Mouse (Mus musculus) lung, postnatal 10 days (tissue): Measurements from ENCODE around the gene Hdac4.

Source experiments
- DNase-seq: peaks from one replicate; pipeline ENCODE4 v3.0.0; 2021

Hdac4 gene

DNA sequence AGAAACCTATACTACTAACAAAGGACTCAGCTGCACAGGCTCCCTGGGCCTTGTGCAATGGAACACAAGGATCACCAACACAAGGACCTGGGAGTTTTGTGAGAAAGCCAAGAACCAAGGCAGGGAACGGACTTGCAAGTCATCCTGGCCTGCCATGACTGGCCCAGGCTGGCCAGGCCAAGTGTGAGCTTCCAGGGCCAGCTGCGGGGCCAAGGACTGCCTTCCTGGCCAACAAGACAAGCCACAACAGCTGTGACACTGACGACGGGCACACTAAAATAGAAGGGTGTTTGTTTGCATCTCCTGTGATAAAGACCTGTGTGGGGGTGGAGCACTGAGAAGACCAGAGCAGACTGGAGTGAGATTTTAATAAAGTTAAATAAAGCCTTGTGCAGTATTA lies 96.0 kb downstream of the Hdac4 start:
- peak; percentile 59 for DNase-seq

DNA sequence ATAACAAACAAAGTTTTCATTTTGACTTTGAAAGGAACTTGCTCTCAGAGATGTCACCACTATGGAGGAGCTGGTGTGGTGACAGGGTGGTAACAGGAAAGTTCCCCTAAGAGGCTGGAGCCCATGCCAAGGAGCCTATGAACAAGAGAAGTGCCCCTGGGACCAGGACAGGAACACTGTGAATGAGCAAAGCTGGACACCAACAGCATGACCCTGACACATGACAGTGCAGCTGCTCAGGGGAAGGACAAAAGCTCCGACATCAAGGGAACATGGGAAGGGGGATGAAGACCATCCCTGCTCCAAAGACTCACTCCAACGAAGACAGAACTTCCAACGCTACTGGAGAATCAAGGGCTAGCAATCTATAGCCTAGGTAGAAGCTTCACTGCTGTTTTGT lies 97.0 kb downstream of the Hdac4 start:
- no peak for DNase-seq

DNA sequence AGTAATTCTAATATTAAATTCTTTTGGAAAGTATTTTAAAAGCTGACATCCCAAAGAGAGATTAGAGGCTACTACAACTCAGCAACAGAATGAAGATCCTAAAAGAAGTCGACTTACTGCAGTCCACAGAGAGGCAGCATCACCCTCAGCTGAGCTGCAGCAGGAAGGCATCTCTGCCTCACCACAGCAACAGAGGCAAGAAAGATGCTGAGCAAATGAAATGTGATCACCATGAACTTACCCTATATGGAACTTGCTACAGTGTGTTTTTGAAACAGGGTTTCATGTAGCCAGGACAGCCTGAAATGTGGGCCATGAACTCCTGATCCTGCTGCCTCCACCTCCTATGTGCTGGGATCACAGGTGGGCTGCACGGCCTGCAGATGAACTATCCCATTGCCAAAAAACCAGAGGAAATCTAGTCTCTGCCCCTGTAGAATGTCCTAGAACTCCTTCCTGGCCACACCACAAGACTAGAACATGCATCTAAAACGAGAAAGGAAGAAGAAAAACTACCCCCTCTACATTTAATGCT lies 98.4 kb downstream of the Hdac4 start:
- no peak for DNase-seq

DNA sequence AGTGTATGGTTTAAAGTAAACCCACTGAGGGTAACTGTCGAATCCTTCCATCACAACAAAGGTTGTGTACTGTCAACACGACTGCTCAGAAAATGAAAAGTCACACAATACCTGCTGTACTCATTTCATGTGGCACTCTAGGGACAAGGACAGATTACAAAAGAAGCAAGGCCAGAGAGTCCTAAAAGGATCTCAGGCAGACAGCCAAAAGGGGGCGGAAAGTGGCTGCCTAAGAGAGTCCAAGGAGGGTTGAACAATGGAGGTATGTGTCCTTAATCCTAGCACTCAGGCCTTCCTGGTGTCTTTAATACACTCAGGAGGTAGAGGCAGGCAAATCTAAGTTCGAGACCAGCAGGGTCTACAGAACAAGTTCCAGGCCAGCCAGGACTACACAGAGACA lies 103.2 kb downstream of the Hdac4 start:
- DNase-seq: no peak

DNA sequence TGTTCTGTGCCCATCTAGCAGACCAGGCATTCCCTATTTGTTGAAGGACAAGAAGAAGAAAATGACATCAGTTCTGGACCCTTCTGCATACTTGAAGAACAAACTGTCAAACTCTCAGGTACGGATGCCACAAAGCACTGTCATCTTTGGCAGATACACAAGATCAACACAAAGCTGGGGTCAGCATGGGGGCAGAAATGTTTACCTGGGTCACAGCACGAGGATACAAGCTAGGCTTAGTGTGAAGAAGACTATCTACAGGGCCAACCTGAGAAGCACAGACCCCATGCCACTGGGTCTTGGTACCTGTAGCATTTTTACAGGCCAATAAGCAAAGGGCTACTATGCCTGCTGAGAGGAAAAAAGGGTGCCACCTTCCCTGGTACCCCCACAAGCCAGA lies 107.7 kb downstream of the Hdac4 start:
- DNase-seq: no peak

DNA sequence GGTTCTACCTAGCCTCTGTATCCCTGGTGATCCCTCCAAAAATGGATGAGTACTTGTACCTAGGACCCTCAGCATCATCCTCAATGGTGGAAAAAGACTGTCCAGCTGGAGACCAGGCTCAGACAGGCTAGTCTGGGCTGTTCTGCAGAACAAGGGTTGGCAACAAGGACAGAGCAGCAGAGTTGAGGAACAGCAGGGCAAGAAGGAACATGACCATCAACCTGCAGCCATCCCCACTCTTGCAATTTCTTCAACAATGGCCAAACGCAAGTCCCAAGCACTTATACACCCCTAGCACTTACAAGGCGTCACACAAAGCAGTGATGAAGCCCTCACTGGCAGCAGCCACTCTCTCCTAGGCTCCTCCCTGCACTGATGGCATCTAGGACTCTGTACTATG lies 108.2 kb downstream of the Hdac4 start:
- DNase-seq: no peak

DNA sequence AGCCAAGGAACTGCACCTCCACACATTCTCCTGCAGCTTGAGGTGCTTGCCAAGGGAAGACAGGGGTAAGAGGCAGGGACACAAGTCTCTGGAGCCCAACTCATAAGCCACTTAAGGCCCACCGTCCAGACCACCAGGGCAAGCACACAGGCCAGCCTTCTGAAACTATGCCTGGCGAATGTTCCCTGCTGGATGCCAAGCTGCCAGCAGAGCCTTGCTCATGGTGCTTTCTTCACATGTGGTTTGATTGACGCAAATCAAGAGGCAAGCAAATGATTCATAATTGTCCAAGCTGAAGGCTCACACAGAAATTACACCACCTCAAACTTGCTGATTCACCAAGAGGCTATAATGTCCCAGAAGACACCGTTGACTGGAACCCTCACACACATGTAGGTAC lies 108.7 kb downstream of the Hdac4 start:
- DNase-seq: no peak

DNA sequence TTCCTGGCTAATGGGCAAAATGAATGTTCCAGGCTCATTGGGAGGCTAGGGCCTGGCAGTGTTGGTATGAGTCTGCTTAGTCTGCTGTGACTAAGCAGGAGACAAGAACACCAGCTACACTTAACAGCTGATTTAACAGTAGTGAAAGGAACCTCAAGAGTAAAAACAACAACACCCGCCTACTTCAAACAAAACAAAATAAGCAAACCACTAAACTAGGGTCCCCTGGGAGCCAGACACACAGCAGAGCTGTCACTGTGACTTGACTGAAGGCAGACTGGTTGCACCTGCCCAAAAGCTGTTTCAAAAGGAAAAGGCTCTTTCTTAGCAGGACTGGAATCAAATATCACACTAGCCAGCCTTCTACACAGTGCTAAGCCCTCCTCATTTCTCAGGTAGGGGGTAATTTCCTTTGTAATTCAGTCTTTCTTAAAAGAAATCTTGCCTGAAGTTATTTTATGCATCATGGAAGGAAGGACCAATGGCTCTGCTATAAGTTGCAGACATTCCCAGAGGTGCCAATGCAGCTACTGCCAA lies 109.2 kb downstream of the Hdac4 start:
- peak; percentile 42 for DNase-seq

DNA sequence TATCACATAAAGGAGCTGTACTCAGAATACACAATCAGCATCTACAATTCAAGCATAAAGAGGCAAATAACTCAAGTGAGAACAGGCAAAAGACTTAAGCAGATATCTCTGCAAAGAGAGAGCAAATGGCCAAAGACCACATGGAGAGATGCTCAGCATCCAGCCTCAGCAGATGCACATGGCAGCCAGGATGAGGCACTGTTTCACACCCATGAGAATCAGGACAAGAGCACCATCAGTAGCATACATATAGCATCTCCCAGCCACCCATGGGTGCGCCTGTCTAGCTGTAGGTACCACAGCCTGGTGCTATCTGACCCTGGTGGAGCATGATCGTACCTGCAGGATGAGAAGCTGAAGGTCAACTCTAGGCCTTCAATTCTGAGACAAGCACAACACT lies 110.8 kb downstream of the Hdac4 start:
- no peak for DNase-seq

DNA sequence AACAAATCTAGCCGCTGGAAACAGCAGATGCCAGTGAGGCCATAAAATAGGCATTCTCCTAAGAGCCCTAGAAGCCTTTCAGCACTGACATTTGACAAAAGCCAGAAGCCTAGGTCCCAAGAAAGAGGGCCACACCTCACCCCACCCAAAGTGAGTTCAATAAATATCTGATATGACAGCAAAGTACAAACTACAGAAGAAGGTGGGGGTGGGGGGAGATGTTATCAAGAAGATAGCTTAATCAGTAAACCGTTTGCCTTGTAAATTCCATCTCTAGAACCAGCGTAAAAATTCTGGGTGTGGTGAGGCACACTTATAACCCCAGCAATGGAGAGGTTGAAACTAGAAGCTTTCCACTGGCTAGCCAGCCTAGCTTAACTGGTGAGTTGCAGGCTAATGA lies 111.5 kb downstream of the Hdac4 start:
- no peak for DNase-seq

DNA sequence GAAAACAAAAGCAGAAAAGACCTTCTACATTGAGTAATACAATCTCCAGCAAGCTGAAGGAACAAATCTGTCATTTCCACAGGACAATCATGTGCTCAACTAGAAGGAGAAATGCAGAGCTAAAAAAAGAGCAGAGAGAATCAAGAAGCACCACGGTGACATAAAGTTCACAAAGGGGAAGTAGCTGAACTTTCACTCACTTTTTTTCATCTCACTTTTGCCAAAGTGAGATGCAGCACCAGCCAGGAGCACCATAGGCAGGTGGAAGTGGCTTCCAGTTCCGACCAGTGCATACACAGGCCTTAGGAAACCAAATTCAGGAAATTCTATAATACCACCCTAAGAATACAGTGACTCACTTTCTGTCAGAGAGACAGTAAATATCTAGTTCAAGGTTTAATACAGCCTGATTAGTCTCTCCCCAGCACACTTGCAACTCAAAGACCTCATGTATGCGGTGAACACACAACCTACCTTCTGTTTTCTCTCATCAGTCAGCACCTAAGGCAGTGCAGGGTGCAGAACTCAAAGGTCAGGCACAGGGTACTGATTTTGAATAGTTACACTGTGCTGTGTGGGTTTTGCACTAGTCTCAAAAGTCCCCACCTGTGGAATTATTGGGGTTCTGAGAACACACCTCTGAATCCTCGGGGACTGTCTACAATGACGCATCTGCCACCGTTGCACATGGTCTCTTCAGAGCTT lies 112.5 kb downstream of the Hdac4 start:
- DNase-seq: no peak

DNA sequence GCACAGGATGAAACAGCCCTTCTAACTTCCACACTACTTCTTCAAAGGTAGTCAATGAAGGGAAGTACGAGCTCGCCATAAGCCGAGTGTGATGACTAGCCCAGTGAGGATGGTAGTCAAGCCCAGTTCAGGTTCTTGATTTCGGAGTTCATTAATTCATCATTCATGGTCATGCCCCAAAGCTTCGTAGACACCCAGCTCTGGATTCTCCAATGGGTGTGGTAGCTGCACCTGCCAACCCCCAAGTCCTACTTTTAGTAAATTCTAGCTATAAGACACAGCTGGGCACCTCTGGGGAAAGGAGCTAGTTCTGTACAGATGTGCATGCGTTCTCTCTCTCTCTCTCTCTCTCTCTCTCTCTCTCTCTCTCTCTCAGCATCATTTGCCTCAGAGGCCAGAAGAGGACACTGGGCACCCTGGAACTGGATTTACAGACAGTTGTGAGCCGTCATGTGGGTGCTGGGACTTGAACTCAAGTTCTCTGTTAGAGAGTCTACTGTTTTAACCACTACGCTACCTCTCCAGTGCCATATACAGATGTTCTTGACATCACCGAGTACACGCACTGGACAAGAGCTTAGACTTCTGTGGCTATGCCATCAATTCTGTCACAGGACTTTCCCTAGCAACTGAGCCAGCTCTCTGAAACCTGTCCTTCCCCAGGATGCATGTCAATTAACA lies 113.2 kb downstream of the Hdac4 start:
- no peak for DNase-seq

DNA sequence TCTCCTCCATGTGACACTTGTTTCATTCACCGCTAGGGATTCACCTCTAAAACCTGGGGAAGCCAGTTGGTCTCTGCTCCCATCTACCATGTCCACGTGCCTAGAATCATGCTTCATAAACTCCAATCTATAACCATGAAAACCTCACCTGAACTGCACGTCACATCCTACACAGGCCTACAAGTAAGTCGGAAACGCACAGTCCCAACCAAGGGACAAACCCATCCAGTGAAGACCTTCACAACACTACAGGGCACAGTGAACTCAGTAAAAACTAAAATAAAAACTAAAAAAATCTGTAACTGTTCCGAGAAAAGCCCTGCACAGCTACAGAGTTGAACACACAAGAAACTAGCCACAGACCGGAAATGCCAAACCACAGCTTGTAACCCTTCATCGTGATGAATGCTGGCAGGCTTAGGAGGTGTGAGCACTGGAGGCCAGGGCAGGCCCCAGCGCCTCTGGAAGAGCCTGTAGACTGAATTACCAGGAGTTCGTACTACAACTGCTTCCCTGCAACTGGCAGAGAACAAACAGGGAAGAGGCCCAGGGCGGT lies 115.4 kb downstream of the Hdac4 start:
- DNase-seq: peak; percentile 59

DNA sequence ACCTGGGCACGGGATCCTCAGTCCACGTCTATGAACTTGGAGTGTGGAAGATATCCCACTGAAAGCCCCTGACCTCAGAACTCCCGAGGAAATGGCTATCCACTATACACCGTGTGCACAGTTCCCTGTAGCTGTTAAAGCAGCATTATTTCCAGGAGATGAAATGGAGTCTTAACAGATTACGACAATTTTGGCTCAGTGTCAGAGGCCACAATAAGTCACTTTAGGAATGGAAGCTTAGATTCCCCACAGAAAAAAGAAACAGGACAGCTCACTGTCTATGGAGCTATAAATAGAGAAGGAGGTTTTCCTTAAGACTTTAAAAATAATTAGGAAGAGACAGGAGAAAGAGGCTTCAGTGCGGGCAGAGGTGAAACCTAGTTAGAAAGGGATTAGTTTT lies 120.2 kb downstream of the Hdac4 start:
- peak; percentile 43 for DNase-seq

DNA sequence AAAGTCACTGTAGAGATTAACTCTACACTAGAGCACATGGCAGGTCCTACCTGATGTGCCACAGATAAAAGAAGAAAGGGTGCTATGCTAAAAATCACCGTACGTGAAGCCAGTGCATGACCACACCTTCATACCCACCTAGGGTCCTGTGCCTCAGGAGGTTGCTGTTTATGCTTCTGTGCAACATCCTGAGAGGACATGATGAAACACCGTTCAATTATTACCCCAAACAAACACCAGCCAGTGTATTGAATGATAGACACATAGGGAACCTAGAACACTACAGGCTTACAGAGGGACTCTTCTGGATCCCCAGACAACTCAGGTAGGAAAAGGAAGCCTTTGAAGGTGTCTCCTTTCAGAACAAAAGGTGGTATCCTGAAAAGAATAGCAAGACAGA lies 120.8 kb downstream of the Hdac4 start:
- DNase-seq: no peak

DNA sequence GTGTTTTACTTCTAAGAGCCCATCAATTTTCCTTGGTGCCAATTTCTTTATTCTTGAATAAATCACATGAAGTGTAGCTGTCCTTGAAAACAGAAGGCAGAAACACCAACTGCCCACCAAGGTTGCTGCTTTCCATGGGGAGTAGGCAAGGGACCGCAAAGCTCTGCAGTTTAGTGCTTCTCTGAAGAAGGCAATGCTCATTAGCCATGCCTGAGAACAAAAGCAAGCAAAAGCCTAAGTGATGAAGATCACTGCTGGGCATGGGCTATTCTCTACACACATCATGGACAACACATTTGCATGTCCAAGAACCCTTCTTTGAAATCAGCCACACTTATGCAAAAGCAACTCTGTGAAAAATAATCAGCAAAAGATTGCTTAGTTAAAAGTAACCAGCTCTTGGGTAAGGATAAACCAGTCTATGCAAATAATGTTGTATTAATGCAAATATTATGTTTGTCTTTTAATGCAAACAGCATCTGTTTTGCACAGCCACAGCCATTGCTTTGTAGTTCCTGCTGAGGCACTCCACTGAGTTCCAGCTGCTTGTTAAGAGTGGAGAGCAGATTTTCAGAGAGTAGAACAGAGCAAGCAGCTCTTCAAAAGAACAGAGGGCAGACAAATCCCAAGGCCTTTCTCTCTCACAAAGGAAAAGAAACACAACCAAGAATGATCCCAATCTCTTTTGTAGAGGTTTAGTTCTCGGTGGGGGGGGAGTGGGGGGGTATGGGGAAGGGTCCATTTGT lies 125.4 kb downstream of the Hdac4 start:
- no peak for DNase-seq

DNA sequence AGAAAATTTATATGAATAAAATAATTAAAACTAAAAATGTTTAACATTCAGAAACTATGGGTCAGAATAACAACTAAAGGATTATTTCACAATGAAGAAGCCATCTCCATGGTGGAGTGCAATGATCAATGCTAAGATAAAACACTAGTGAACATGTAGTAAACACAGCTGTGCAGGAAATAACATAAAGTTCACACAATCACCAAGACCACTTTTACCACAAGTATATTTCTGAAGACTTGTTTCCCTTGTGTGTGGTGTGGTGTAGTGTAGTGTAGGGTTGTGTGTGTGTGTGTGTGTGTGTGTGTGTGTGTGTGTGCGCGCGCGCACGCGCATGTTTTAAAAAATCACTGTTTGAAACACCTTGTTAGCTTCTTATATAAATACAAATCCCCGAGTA lies 126.0 kb downstream of the Hdac4 start:
- no peak for DNase-seq

DNA sequence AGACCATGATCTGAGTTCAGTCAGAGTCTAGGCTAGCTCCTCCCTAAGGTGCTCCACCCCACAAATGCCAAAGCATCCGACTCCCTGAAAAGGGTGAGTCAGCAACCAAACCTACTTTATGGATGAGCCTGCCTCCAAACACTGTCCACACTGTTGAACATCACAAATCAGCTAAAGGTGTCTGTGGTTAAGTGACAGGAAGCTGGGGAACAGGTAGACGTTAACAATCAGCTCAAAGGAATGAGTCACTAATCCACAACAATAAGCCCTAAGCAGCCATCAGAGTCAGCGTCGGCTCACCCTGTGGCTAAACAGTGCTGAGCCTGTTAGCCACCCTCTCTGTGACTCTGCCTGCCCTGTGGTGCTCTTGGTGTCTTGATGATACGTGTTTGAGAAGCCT lies 131.2 kb downstream of the Hdac4 start:
- no peak for DNase-seq

DNA sequence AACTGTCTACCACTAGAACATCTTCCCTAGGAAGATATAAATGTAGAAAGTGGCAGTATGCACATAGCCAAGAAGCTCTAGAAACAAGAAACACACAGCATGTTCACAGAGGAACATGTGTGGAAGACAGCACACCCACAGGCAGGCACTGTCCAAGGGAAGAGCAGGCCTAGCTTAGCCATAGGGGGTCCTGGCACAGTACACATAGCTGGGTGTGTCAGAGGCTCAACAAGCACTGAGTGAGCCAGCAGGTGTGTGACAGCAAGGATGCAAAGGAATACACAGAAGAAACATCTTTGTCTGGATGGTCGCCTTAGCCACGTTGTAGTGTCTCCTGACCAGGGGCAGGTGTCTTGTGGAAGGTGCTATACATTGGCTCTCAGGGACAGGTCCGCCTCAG lies 132.2 kb downstream of the Hdac4 start:
- DNase-seq: no peak

DNA sequence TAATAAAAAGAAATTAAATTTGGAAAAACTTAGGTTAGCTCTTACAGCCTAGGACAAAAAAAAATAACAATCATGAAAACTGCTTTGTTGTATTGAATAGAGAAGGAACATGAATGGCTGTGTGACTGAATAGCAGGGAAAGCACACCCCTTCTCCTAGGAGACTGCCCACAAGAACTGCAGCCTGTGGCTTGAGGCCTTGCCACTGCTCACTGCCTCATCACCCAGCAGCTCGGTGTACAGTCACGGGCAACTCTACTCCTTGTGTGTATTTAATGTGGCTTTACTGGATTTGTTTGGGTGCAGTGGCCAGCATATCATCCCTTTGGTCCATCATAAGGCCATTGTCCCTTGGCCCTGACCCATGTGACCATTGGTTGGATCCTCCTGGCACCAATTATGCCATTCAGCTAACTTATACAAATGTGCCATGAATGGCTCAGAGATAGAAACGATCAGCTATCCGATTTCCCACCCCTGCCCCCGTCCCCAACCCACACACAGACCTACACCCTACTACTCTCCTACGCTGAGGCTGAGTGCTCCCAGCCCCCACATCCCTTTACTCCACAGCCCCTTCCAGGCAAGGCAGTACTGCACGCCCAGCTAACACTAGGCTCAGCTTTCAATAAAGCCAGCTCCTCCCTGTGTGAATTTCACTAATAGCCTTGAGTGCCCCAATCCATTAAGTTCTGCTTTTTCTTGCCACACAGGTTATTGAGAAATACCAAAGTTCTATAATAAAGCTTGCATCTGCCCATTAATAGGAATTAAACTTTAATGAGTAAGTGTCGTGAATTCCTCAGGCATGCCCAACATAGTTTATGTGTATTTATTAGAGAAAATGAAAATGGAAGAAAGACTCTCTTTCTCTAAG lies 134.1 kb downstream of the Hdac4 start:
- DNase-seq: no peak

DNA sequence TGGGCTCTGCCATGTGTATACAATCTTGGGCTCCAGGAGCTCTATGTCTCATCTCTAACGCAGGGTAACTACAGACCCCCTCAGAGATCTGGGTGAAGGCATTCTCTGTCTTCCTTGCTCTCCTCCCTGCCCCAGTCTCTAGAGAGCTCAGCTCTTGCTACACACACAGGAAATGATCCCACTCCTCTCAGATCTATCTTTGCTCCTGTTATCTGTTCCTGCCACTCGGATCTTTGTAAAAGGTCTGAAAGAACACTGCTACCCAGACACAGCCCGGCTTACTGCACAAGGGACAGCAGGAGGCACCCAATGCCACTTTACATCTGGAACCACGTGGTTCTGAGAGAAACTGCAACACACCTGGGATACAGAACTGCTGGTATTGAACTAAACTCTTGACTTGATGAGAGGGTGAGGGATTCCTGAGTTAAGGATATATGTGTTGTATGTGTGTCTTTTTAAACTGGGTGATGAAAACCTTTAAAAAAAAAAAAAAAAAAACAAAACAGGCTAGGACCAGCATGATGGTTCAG lies 134.9 kb downstream of the Hdac4 start:
- DNase-seq: no peak

DNA sequence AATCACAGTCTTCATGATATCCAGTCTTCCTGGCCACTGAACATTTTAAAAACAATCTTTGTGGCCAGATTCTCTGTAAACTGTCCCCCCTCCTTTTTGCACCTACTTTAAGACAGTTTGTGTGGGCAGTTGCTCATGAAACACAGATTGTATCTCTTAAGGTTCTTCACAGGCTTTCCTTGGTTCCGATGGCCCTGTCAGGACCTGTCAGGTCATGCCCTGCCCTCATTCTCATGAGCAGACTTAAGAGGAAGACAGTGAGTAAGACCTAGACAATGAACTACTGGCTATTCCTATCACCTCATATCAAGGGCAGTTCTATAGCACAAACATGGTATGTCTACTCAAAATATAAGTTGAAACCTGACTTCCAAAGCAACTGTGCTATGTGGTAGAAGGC lies 135.9 kb downstream of the Hdac4 start:
- DNase-seq: no peak
